Mouse (Mus musculus): ENCODE results near the gene Cxxc4. TPM values are rescaled to one million over a fixed set of nuclear protein-coding genes. Genes with fewer than 3 reads are reported as not detected.

Gene Cxxc4
- polyA plus RNA-seq, 1 experiment from 2014 or later, result 4.9 TPM

- H3K27me3 ChIP-seq (ENCODE audit: control insufficient read depth, insufficient read depth, low read length), result no peaks in the 10 kb centered on the region
- WGBS, result 20% methylated on average over 21 of the region's 21 CpGs
- no peaks in the 10 kb centered on the region; the same call in 1 of the 2 replicates for H3K4me1 ChIP-seq (ENCODE audit: control insufficient read depth, insufficient read depth, low read length)
- H3K9ac ChIP-seq (ENCODE audit: low read length), result peak overlapping the region; percentile 36; the same call in 1 of the 2 replicates
- no peak for ATAC-seq (ENCODE audit: insufficient read depth, low FRiP score)
- no peaks in the 10 kb centered on the region for H3K9me3 ChIP-seq (replicated peaks; ENCODE audit: control insufficient read depth, low read length)
- peak overlapping the region; percentile 57 for H3K4me2 ChIP-seq (ENCODE audit: low read depth, low read length)
- peak overlapping the region; percentile 26 for H3K4me3 ChIP-seq (replicated peaks; ENCODE audit: low read length)
- no peaks in the 10 kb centered on the region for H3K36me3 ChIP-seq (ENCODE audit: control insufficient read depth, insufficient read depth, low read length)
- H3K27ac ChIP-seq (ENCODE audit: low read length), result no peak overlapping the region
These were observed 66.6 kb downstream of the Cxxc4 start for GRCm38 (mm10) chr3:134302681-134303491.

GRCm38 (mm10) chr3:134303492-134303808, 67.2 kb downstream of the Cxxc4 start:
- Histone ChIP-seq H3K4me1 (ENCODE audit: control insufficient read depth, insufficient read depth, low read length) (no peaks in the 10 kb centered on the region; the same call in 1 of the 2 replicates), H3K4me3 (replicated peaks; ENCODE audit: low read length) (peak overlapping the region; percentile 26; the same call in 1 of the 2 replicates), H3K27ac (ENCODE audit: low read length) (no peak overlapping the region), H3K4me2 (ENCODE audit: low read depth, low read length) (peak overlapping the region; percentile 57; the same call in 1 of the 2 replicates), H3K9ac (ENCODE audit: low read length) (no peak overlapping the region), H3K27me3 (ENCODE audit: control insufficient read depth, insufficient read depth, low read length) (no peaks in the 10 kb centered on the region), H3K36me3 (ENCODE audit: control insufficient read depth, insufficient read depth, low read length) (no peaks in the 10 kb centered on the region), H3K9me3 (replicated peaks; ENCODE audit: control insufficient read depth, low read length) (no peaks in the 10 kb centered on the region)
- 56% methylated on average over 3 of the region's 3 CpGs for WGBS
- no peak for ATAC-seq (ENCODE audit: insufficient read depth, low FRiP score)

GRCm38 (mm10) chr3:134306507-134306906, 70.2 kb downstream of the Cxxc4 start:
- Histone ChIP-seq H3K27ac (ENCODE audit: low read length) (no peak overlapping the region), H3K9me3 (replicated peaks; ENCODE audit: control insufficient read depth, low read length) (no peaks in the 10 kb centered on the region), H3K36me3 (ENCODE audit: control insufficient read depth, insufficient read depth, low read length) (no peaks in the 10 kb centered on the region), H3K4me2 (ENCODE audit: low read depth, low read length) (no peak overlapping the region), H3K4me3 (replicated peaks; ENCODE audit: low read length) (no peak overlapping the region), H3K4me1 (ENCODE audit: control insufficient read depth, insufficient read depth, low read length) (no peaks in the 10 kb centered on the region; the same call in 1 of the 2 replicates), H3K9ac (ENCODE audit: low read length) (no peak overlapping the region), H3K27me3 (ENCODE audit: control insufficient read depth, insufficient read depth, low read length) (no peaks in the 10 kb centered on the region)
- ATAC-seq (ENCODE audit: insufficient read depth, low FRiP score), result peak; percentile 58; the same call in 1 of the 2 replicates
- WGBS, result 37% methylated on average over 4 of the region's 4 CpGs

- H3K9ac ChIP-seq (ENCODE audit: low read length), result no peak overlapping the region
- ATAC-seq (ENCODE audit: insufficient read depth, low FRiP score), result no peak
- no peak overlapping the region for H3K4me3 ChIP-seq (replicated peaks; ENCODE audit: low read length)
- no peaks in the 10 kb centered on the region; the same call in 1 of the 2 replicates for H3K4me1 ChIP-seq (ENCODE audit: control insufficient read depth, insufficient read depth, low read length)
- no peaks in the 10 kb centered on the region for H3K36me3 ChIP-seq (ENCODE audit: control insufficient read depth, insufficient read depth, low read length)
- no peak overlapping the region for H3K4me2 ChIP-seq (ENCODE audit: low read depth, low read length)
- H3K27ac ChIP-seq (ENCODE audit: low read length), result no peak overlapping the region
- H3K27me3 ChIP-seq (ENCODE audit: control insufficient read depth, insufficient read depth, low read length), result no peaks in the 10 kb centered on the region
- no peaks in the 10 kb centered on the region for H3K9me3 ChIP-seq (replicated peaks; ENCODE audit: control insufficient read depth, low read length)
These were observed 71.5 kb downstream of the Cxxc4 start for GRCm38 (mm10) chr3:134307801-134308200.

MicroRNAs within 50 kb of the gene (microRNA counts, 519-probe panel; counts per million panel counts)
- 1,276 counts per million, percentile 10 among the panel's probes with 10 or more counts for microRNA mmu-miR-1895

Small RNA genes lying within 50 kb of the gene (microRNA-seq; reads per million reads assigned to microRNA genes)
- not detected for gene Mir1895
